Mouse (Mus musculus) ES-Bruce4 (cell line): Measurements from ENCODE around the gene Rapgef5. TPM values are rescaled to one million over a fixed set of nuclear protein-coding genes. Genes with fewer than 3 reads are reported as not detected.
"Not testable (repeated sequence)": the region's sequence is repeated elsewhere in the genome, so short reads cannot be mapped to it uniquely, and the experiment has no call there.

Experiments used
- H3K27ac ChIP-seq: 2 replicates; pipeline ENCODE4 v1.5.1; 2012; ENCODE audit warnings: low read length, inconsistent platforms; ENCODE audit not compliant: insufficient read depth
- H3K27me3 ChIP-seq: 2 replicates; pipeline ENCODE4 v1.6.1; 2012; ENCODE audit warnings: mild to moderate bottlenecking, low read length, inconsistent platforms; ENCODE audit not compliant: control insufficient read depth, poor library complexity, insufficient read depth, severe bottlenecking
- H3K36me3 ChIP-seq: 2 replicates; pipeline ENCODE4 v1.6.1; 2012; ENCODE audit warnings: inconsistent platforms, mild to moderate bottlenecking, low read length, moderate library complexity; ENCODE audit not compliant: control insufficient read depth, poor library complexity, insufficient read depth, severe bottlenecking
- H3K4me1 ChIP-seq: one replicate; pipeline ENCODE4 v1.8.1; 2011; ENCODE audit warnings: low read length; ENCODE audit not compliant: control insufficient read depth, insufficient read depth
- H3K4me3 ChIP-seq: 2 replicates; pipeline ENCODE4 v1.5.1; 2011; ENCODE audit warnings: low read depth, mild to moderate bottlenecking, low read length
- H3K9ac ChIP-seq: 2 replicates; pipeline ENCODE4 v1.6.1; 2012; ENCODE audit warnings: low read depth, mild to moderate bottlenecking, inconsistent platforms; ENCODE audit not compliant: poor library complexity, severe bottlenecking
- H3K9me3 ChIP-seq: replicated peaks from 2 replicates; pipeline ENCODE4 v1.6.1; 2012; ENCODE audit warnings: mild to moderate bottlenecking, low read length, inconsistent platforms; ENCODE audit not compliant: control insufficient read depth, poor library complexity, insufficient read depth, severe bottlenecking
- CTCF ChIP-seq: IDR thresholded peaks from one replicate; pipeline ENCODE4 v1.8.1; 2011; ENCODE audit warnings: low read depth, low read length
- EP300 ChIP-seq: IDR thresholded peaks from 2 replicates; pipeline ENCODE4 v1.6.1; 2011; ENCODE audit warnings: low read depth, low read length; ENCODE audit not compliant: insufficient read depth
- POLR2A ChIP-seq: IDR thresholded peaks from one replicate; pipeline ENCODE4 v1.8.1; 2011; ENCODE audit warnings: low read length; ENCODE audit not compliant: insufficient read depth
- polyA plus RNA-seq: library from polyadenylated mRNA; stranded (reverse); fragments of >200 nt; gene quantifications from 2 replicates; pipeline ENCODE4 v1.2.4, GENCODE M21; 2011; ENCODE audit warnings: low read depth; ENCODE audit not compliant: missing spikeins, insufficient read depth, insufficient read length

The Rapgef5 gene
- polyA plus RNA-seq, 1 experiment, result 23.8 TPM

DNA sequence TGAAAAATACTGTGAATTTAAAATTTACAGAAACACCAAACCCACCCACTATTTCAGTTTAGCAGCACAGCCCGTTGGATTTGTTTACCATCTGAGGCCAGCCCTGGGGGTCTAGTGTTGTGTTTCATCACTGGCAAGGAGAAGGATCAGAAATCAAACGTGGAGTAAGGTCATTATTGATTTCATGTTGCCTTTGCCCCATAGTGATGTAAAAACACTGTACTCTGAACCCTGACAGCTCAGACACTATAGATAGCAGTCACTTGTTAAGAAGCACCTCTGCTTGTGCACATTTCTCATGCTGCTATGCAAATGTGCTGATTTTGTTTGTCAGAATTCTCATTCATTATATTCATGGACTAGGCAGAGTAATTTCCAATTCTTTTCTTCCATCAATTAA, 265.1 kb downstream of the Rapgef5 start:
- TF ChIP-seq CTCF (no peak), POLR2A (no peak), EP300 (no peak)
- H3K27ac ChIP-seq, result no peak overlapping the region
- H3K4me3 ChIP-seq, result no peak overlapping the region
- H3K36me3 ChIP-seq, result no peaks in the 10 kb centered on the region
- no peaks in the 10 kb centered on the region for H3K27me3 ChIP-seq
- H3K4me1 ChIP-seq, result no peaks in the 10 kb centered on the region
- H3K9ac ChIP-seq, result no peak overlapping the region
- H3K9me3 ChIP-seq, result no peaks in the 10 kb centered on the region

DNA sequence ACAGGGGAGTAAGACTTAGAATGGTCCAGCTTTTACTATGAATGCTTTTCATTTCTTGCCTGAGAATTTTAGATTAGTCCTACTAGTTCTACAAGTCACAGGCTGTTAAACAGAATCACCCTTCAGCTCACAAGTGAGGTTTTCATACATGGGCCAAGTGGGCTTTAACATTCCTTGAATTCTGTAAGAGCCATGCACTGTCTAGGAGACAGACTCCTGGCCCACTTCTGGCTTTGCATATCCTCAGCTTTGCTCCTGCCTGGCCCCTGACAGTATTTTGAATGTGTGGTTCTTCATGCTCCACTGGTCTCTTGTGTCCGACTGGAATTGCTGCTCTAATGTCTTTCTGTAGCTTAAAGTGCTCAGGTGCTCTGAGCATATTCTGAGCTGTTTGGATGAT, 267.1 kb downstream of the Rapgef5 start:
- TF ChIP-seq POLR2A (no peak), EP300 (no peak), CTCF (no peak)
- Histone ChIP-seq H3K36me3 (no peaks in the 10 kb centered on the region), H3K4me3 (no peak overlapping the region), H3K9me3 (no peaks in the 10 kb centered on the region), H3K27ac (no peak overlapping the region), H3K9ac (no peak overlapping the region), H3K4me1 (no peaks in the 10 kb centered on the region), H3K27me3 (no peaks in the 10 kb centered on the region)

DNA sequence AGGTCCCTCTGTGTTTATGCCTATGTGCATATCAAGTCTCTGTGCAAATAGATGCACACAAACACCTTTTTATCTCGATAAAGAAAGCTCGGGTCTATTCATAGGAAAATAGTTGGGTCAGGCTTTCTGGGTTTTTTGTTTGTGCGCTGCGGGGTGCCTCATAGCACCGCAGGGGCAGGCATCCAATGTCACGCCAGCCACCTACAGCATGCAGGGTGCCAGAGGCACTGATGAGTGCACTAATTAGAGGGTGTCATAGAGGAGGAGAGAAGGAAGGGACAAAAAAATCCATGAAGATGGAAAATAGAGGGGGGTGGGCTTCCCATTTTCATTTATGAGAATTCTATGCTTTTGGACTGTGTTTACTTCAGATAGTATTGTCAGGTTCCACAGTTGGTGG, 270.3 kb downstream of the Rapgef5 start:
- no peaks in the 10 kb centered on the region for H3K27me3 ChIP-seq
- no peaks in the 10 kb centered on the region for H3K4me1 ChIP-seq
- TF ChIP-seq POLR2A (no peak), EP300 (no peak), CTCF (no peak)
- no peaks in the 10 kb centered on the region for H3K9me3 ChIP-seq
- no peak overlapping the region for H3K9ac ChIP-seq
- no peak overlapping the region for H3K4me3 ChIP-seq
- no peak overlapping the region for H3K27ac ChIP-seq
- no peaks in the 10 kb centered on the region for H3K36me3 ChIP-seq

DNA sequence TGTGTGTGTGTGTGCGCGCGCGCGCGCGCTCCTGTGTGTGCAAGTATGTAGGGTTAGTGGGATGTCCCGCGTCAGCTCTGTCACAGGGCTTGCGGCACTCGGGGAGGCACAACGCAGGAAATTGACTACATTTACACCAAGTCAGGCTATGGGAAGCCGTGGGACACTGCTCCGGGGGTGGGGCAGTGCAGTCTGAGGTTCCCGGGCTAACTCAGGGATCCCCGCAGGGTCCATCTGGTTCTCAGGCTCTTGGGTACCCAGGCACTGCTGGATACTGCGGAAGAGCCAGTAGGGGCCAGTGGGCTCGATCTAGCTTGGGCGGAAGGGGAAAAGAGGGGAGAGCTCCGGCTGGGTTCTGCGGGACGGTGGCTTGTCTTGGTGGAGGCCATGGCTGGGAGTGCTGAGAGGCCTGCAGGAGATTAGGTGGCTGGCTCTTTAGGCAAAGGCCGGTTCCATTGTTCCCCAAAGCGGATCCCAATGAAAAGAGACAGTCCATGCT, 272.3 kb downstream of the Rapgef5 start:
- H3K27ac ChIP-seq, result no peak overlapping the region
- TF ChIP-seq EP300 (no peak), CTCF (no peak), POLR2A (no peak)
- H3K36me3 ChIP-seq, result no peaks in the 10 kb centered on the region
- peak overlapping the region; percentile 34; the same call in 1 of the 2 replicates for H3K9ac ChIP-seq
- H3K9me3 ChIP-seq, result no peaks in the 10 kb centered on the region
- H3K27me3 ChIP-seq, result no peaks in the 10 kb centered on the region
- peak overlapping the region; percentile 62 for H3K4me3 ChIP-seq
- no peaks in the 10 kb centered on the region for H3K4me1 ChIP-seq

DNA sequence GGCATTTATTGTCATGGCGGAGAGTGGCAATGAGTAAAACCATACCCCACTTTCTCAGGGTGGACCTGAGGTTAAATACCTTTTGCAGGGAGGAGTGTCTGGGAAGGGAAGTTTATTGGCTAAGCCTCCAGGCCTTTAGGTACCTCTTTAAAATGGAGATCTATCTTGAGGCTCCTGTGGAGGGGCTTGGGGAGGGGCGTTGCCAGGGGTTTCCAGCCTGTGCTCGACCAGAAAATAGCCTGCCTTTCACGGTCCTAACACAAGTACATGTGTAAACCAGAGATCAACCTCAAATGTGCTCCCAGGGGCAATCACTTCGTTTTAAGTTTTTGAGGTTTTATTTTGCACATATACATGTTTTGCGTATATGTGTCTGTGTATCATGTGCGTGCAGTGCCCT, 272.7 kb downstream of the Rapgef5 start:
- no peak for TF ChIP-seq EP300
- H3K27me3 ChIP-seq, result no peaks in the 10 kb centered on the region
- peak overlapping the region; percentile 62; the same call in 1 of the 2 replicates for H3K4me3 ChIP-seq
- H3K9ac ChIP-seq, result peak overlapping the region; percentile 34; the same call in 1 of the 2 replicates
- H3K36me3 ChIP-seq, result no peaks in the 10 kb centered on the region
- no peak overlapping the region for H3K27ac ChIP-seq
- H3K9me3 ChIP-seq, result no peaks in the 10 kb centered on the region
- H3K4me1 ChIP-seq, result no peaks in the 10 kb centered on the region

DNA sequence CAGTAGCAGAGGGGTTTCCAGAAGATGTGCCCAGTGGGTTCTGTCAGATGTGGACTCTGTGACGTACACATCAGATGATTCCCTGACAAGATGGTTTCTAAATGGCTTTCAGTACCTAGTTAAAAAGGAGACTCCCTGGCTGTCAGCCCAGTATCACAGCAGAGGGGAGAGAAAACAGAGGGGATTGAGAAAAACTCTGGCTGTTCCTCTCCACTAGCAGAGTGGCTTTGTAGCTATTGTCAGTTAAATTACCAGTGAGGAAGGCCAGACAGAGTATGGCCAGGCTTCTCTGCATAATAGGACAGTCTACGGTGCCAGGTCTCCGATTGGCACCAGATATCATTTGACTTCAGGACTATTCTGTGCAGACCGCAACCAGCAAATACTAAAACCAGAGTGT, 279.0 kb downstream of the Rapgef5 start:
- Histone ChIP-seq H3K4me1 (no peaks in the 10 kb centered on the region), H3K9me3 (no peaks in the 10 kb centered on the region), H3K36me3 (no peaks in the 10 kb centered on the region), H3K9ac (no peak overlapping the region), H3K27me3 (no peaks in the 10 kb centered on the region), H3K27ac (no peak overlapping the region), H3K4me3 (no peak overlapping the region)
- TF ChIP-seq EP300 (no peak), POLR2A (no peak), CTCF (no peak)

DNA sequence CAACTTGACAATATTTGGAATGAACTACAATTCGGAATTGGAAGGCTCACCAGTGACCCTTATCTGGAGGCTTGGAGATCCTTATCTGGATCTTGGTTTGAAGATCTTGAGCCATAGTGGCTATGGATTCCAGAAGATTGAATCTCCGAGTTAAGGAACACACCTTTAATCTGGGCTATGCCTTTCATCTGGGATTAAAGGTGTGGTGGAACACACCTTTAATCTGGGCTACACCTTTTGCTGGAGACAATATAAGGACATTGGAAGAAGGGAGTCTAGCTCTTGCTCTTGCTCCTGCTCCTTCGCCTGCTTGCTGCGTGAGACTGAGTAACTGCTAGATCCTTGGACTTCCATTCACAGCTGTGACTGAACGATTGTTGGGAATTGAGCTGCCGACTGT, 287.7 kb downstream of the Rapgef5 start, which contains the start of gene Cdca7l:
Cdca7l (plus strand) TSS at position 301 of the 400 bp plus-strand sequence.
- H3K9ac ChIP-seq, H3K27me3 ChIP-seq, H3K9me3 ChIP-seq, H3K36me3 ChIP-seq, H3K4me1 ChIP-seq, H3K27ac ChIP-seq, H3K4me3 ChIP-seq: not testable (repeated sequence)
